Mouse (Mus musculus) heart, postnatal 10 days (tissue): ENCODE results near the gene Tmem63b. TPM values are rescaled to one million over a fixed set of nuclear protein-coding genes. Genes with fewer than 3 reads are reported as not detected.

Experiments
- DNase-seq, 2 experiments: peaks; one replicate each; pipeline ENCODE4 v3.0.0; 2021
- intact Hi-C: fragments of 180-260 bp; cut with DNase I; formaldehyde crosslinking; loops from one replicate; pipeline ENCODE4 v1.15.1; 2025
- total RNA-seq, 2 experiments: library from RNA; stranded (reverse); gene quantifications; 2 replicates each; pipeline ENCODE4 v1.2.3; 2021

Tmem63b gene
- total RNA-seq, 2 experiments from 2014 or later = 81.4 to 86.9 TPM

DNA sequence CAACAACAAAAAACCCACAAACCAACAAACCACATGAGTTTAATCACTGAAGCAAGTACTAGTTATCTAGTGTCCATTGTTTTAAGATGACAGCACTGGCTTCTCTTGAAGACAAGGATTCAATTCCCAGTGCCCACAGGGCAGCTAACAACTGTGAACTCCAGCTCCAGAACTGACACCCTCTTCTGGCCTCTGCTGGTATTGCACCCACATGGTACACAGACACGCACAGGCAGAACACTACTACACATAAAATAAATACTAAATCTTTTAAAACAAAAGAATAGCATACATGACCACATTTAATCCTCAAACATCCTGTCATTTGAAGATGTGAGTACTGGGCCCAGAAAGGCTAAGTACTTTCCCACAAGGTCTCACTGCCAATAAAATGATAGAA lies 5.1 kb downstream of the Tmem63b start:
- intact Hi-C loops = no loop called here
- peak in 1 of 2 experiments; percentile 41 for DNase-seq

DNA sequence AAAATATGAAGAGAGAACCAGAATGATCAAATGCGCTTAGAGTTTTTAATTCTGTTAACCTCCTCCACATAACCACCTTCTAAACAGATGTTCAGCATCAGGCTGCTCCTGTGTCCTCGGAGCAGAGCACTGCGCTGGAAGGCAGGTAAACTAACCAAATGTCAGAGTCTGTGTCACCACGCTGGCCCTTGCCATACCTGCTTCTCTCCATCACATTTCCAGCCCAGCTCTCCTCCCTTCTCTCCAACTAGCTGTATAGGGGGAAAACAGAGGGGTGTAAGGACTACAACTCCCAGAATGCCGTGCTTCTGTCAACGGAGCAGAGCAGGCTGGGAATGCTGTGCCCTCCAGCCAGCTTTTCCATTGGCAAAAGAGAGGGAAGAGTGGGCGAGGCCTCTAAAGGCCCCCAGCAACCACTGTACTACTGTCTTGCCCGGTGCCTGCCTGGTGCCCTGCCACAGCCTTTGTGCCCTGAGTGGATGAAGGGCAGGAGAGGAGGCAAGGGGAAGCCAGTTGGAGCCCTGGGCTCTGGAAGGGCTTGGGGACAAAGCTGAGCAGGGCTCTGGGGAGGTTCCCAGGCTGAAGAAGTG lies 6.2 kb downstream of the Tmem63b start:
- intact Hi-C loops = no loop called here
- peak; percentile 74 to 78 for DNase-seq

DNA sequence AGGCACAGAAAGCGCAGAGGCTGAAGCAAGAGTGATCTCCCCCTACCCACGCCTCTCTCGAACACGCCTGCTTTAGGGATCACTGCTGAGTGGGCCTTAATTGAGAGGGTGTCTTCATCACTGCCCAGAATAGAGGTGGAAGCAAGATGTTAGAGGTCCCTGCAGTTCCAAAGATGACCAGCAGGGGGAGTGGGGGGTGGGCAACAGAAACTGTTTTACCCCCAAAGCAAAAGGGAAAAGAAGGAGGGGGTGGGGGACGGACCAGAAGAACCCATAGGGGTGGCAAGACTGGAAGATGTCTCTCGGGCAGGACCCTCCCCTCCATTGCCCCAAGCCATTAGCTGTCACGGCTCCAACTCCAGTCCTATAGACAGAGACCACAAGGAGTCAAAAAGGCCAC lies 8.6 kb downstream of the Tmem63b start:
- intact Hi-C loops = loop anchor here (1.0 kb wide), 1 partner anchor 40 kb away; no protein-coding TSS in a partner anchor
- DNase-seq = peak; percentile 54 to 81

DNA sequence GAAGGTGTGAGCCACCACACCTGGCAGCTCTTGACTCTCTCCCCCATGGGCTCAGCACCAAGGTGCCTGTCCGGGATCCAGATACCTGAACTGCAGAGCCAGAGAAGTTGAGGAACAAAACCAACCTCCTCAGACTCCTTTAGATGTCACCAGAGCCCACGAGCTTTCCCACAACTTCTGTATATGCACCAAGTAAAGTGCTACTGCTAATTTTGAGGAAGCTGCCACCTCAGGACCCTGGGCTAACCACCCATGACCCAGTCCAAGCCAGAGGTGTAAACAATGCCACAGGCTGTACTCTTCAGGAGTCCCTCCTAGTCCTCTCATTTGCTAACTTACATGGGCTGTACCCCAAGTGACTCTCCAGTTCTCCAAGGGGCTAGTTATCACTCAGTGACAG lies 14.1 kb downstream of the Tmem63b start:
- no peak for DNase-seq
- intact Hi-C loops = no loop called here

DNA sequence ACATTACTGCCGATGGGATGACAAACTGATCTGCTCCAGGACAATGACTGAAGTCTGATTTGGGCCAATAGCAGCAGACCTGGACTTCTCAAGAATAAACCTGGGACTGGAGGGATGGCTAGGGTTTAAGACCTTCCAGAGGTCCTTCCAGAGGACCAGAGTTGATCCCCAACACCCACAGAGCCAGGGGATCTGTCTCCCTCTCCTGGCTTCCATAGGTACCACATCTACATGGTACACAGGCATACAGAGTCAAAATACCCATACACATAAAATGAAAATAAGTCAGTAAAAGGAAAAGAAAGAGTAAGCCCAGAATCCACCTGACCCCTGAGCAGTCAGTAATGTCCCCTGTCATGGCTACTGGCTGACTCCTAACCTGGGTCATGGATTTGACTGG lies 14.9 kb downstream of the Tmem63b start:
- intact Hi-C loops = no loop called here
- no peak for DNase-seq

DNA sequence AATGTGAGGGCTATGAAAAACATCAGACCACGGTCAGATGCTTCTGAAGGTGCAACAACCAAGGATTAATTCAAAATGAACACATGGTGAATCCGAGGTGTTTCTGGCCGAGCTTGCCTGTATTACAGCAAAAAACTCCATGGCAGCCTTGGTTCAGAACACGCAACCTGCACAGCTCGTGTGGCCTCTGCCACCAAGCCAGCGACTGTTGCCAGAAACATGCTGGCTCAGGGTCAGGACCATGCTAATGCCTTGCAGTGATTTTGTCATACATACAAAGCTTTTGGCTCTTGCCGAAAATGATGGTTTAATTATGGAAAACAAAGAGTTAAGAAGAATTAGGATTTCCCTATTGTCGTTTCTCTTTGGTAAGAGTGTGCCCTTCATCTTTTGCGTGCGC lies 18.7 kb downstream of the Tmem63b start:
- no peak for DNase-seq
- intact Hi-C loops = no loop called here

DNA sequence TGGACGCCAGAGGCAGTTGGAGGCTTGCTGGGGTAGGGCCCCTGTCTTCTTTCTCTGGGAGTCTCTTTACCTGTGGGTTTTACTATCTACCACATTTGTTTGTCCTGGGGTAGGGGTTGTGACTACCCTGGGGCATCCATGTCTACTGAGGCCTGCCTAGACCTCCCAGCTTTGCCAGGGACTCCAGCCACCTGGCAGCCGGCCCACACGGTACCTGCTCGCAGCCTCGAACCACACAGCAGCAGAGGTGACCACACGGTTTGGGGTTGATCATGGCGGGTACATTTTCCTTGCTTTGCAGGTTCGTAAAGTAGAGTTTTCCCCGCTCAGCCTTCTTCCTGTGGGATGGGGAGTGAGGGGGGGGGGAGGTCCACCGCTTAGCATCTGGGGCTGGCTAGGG lies 19.2 kb downstream of the Tmem63b start:
- intact Hi-C loops = no loop called here
- DNase-seq = no peak

DNA sequence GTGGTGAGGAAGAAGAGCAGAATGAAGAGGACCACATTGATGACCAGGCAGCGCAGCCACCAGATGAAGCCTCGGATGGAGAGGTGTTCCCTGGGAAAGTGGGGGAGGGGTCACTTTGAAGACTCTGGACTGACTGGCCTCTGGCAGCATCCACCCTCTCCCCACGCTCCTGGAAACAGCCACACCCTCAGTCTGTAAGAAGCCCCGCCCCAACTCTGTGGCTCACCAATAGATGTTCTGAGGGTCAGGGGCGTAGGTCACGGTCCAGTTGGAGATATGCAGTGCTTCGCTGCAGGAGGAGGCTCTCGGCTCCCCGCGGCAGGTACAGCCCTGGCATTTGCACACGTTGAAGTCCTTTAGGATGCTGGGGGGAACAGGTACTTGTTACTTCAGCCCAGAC lies 20.6 kb downstream of the Tmem63b start:
- intact Hi-C loops = no loop called here
- DNase-seq = no peak

DNA sequence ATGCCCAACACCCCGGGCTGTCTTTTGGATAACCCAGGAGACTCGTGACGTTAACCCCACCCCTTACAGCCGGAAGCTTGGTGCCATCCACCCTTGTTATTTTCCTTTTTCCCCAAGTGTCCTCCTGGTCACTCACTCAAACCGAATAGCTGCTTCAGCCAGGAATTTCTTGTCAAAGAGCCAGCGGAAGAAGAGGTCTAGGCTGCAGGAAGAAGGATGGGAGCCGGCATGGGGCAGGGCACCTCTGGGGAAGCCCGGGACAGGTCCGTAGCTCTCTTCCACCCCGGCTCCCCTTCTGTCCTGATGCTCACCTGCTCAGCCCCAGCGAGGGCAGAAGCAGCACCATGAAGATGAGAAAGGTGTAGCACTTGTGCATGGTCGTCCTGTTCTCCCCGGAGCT lies 22.1 kb downstream of the Tmem63b start:
- no peak for DNase-seq
- intact Hi-C loops = no loop called here

DNA sequence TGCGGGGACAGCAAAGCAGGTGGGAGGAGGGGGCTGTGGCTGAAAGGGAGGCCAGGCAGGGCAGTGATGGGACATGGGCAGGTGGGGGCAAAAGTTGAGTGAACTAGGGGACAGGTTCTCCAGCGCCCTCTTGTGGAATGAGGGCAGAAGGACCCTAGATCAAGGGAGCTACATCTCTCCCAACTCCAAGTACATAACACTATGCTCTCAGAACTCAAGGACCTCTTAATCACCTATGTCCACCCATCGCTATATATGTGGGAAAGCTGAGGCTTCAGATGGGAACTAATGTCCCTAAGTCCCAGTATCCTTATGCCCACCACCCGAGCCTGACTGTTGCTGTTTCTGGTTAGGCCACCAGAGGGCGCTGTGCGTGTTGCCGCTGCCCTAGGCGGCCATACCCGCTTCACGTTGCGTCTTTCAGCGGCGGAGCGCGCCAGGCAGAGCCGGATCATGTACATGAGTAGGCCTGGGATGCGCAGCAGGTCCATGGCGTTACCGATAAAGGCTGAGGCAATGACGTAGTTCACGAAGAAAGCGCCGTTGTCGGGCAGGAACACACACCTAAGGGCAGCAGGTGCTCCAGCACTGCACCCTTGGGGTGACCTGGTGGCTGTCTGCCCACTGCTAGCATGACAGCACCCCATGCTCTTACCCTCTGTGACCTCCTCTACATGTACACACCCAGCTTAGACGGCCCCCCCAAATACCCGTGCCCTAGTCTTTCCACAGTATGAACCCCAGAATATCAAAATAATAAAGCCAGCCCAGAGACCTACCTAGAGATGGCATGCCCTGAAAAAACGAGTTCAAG lies 23.4 kb downstream of the Tmem63b start:
- intact Hi-C loops = loop anchor here (1.0 kb wide), 1 partner anchor 55 kb away; no protein-coding TSS in a partner anchor
- peak; percentile 79 to 89 for DNase-seq

DNA sequence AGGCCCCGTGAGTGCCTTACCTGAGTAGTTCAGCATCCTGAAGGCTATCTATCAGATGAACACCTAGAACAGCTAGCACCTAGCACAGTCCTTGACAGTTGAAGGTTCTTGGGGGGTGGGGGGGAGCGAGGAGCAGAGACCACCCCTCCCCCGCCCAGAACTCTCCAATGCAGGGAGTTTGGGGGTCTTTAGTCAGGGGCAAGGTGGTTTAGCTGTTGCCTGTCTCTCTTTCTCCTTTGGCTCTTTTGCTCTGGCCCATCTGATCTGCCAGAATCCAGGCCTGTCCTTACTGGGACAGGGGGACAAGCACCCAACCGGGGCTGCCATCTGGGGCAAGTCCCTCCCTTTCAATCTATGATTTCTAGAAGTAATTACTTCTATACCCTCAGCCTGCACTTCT lies 27.5 kb downstream of the Tmem63b start, which contains the start of gene Capn11:
Gene Capn11, minus strand, starts transcription at position 101 of the 400 bp plus-strand sequence.
- intact Hi-C loops = no loop called here

DNA sequence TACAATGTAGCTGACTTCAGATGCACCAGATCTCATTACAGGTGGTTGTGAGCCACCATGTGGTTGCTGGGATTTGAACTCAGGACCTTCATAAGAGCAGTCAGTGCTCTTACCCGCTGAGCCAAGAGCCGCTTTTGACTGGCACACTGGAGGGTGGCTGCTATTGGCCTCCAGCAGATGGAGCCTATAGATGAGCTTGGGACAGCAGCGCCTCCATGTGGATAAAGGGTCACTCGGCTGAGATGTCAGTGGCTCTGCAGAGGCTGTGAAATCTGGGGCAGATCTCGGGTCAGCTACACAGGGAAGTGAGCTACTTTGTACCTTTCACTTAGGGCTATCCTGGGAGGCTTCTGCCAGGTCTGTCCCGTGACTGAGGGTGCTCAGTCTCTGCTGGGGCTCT lies 30.9 kb downstream of the Tmem63b start:
- peak; percentile 16 to 30 for DNase-seq
- intact Hi-C loops = no loop called here

More for the DNA sequence above, 27.5 kb downstream of the Tmem63b start, which contains the start of gene Capn11:
- DNase-seq = no peak

DNA sequence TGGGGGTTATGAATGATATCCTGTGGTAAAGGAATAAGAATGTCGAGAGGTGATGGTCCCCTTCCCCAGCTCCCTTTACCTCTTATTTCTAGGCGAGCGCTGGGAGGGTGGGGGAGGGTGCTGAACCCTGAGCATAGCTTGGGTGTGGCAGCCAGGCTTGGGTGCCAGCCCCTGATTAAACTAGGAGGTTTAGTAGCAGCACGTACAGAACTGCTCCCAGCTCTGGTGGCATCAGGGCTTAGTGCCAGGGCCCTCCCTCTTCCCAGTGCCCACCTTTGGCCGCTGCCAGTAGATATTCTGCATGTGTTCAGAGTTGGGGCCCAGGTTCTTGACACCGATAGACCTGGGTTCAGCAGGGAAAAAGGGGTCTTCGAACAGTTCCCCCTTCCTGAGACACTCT lies 33.5 kb downstream of the Tmem63b start:
- no peak for DNase-seq
- intact Hi-C loops = no loop called here

DNA sequence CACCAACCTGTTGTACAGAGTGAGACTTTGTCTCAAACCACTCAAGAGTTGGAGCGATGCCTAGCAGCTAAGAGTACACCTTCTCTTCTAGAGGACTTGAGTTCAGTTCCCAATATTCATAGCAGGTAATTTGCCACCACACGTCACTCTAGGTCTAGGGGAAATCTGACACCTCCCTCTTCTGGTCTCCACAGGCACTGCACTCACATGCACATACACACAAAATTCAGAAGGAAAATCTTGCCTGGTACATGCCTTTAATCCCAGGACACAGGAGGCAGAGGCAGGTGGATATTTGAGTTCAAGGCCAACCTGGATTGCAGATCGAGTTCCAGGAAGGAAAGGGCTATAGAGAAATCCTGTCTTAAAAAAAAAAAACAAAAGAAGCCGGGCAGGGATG lies 42.5 kb downstream of the Tmem63b start:
- DNase-seq = no peak
- intact Hi-C loops = loop anchor here (5.0 kb wide), 1 partner anchor 167 kb away; the partner anchor contains the start of gene Spats1

DNA sequence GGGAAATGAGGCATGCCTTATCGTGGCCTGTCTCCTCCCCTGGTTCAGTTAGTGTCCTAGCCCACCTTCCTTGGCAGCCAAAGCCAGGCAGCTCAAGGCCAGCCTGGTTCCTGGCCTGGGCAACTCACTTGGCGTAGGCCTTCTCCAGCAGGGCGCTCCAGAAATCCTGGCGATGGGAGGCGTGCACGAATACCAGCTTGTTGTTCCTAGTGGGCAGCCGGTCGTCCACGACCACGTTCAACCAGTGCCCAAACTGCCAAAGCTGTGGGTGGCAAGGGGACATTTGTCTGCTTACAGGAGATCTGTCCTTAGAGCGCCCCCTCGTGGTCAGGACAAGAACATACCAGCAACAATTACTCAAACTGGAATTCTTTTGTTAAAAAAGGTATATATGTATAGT lies 44.0 kb downstream of the Tmem63b start:
- intact Hi-C loops = loop anchor here (2.0 to 5.0 kb wide), 3 partner anchors 62 to 165 kb away; partner anchors contain the start of gene Spats1
- peak; percentile 75 to 87 for DNase-seq

DNA sequence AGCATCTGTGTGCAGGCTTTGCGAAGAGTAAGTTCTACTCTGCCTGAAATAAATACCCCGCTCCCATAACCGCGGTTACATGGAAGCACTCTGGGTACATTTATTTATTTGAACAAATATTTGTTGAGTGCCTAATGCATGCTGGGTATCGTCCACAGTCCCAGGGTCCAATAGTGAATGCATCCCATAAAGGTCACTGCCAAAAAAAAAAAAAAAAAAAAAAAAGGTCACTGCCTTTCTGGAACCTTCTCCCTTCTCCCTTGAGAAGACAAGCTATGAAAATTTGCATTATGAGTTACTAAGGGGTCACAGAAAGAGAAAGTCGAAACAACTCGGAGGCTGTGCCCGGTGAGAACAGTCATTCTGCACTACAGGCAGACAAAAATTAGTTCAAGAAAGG lies 44.7 kb downstream of the Tmem63b start:
- intact Hi-C loops = loop anchor here (2.0 to 5.0 kb wide), 3 partner anchors 61 to 165 kb away; partner anchors contain the start of gene Spats1
- no peak for DNase-seq

DNA sequence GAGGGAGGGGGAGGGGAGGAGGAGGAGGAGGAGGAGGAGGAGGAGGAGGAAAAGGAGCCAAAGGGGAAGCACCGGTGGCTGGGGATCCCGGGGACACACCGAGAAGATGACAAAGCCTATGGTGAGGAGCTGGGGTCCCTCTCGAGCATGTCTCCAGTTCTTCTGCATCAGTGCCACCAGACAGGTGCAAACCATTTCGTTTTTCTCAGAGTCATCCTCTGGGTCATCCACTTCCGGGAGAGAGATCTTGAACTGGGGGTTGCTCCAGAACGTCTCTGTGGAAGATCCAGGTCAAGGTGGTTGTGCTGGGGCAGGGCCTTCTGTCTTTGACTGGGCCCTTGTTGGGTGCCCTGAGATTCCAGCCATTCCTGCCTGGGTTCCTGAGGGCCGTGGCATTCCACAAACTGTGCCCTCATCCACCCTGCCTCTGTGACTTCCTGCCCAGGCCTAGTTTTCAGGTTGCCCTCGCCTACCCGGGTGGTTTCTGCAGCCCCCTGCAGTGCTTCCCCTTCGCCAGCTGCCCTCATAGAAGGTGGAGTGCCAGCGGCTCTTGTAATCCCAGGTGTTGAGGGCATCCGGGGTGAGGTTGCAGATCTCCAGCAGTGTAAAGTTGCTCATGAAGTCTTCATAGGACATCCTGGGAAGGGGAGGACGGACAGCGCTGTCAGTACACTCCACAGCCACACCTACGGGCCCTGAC lies 48.0 kb downstream of the Tmem63b start:
- no peak for DNase-seq
- intact Hi-C loops = no loop called here

DNA sequence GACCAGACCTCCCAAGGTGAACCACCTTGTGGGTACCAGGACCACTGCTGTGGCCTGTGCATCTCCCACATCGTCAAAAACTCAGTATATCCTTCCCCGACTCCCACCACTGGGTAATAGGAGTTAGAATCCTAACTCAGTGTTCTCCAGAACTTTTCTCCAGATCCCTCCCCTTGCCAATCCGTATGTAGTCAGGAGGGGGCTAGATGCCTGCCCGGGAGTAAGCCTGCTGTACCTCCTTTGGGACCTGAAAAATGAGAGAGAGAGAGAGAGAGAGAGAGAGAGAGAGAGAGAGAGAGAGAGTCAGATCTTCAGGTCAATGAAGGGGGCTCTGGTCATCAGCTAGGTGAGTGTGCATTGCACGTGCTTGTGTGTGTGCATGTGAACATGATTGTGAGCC lies 52.7 kb downstream of the Tmem63b start:
- DNase-seq = no peak
- intact Hi-C loops = no loop called here

DNA sequence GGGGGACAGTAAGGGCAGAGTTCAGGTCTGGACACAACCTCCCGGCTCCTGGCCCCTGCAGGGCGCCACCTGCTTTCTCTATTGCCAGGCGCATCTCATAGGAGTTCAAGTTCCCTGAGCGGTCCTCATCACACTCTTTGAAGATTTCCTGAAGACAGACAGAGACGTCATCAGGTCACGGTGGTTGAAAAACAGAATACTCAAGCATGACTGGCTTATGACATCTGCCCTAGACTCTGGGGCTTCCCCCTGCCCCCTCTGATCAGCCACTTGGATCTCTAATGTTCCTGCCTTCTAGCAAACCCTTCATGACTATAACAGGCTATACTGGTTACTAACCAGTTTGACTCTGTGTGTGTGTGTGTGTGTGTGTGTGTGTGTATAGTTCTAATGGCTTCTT lies 54.8 kb downstream of the Tmem63b start:
- intact Hi-C loops = no loop called here
- no peak for DNase-seq

DNA sequence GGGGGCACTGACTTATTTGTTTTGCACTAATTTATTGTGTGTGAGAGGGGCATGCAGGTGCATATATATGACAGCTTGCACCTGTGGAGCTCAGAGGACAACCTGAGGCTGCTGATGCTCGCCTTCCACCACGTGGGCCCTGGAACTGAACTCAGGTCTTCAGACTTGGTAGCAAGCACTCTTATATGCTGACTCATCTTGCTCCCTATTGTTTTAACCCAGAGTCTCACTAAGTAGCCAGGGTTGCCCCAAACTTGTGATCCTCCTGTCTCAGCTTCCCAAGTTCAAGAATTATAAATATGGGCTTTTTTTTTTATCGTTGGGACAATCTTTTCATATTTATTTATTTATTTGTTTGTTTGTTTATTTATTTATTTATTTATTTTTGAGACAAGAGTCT lies 55.7 kb downstream of the Tmem63b start:
- no peak for DNase-seq
- intact Hi-C loops = loop anchor here (1.0 kb wide), 1 partner anchor 50 kb away; no protein-coding TSS in a partner anchor
